9 mouse cellular contexts compared by ENCODE assay signal in the genomic region with DNA sequence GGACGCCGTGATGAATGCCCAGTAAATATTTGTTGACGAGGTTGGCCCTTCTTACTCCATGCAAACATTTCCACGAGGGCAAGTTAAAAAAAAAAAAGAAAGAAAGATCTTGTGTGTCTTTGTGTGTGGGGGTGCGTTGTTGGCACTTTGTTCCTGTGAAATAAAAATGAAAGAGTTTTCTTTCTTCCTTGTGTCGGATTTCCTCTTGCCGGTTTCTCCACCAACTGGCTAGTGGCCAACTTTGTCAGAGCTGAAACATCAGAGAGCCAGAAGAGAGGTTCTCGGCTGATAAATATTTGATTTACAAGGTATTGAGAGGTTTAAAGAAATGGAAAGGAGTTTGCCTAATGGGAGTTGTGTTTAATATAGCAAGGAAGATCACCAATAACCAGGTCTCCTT.
DNase-seq lines count a peak whose midpoint lies in the region; ATAC-seq lines count a peak whose summit lies in the region.
"Had no signal": no experiment of that assay in that cellular context is flagged by ENCODE, and none has a peak within 500 bp of the region (broad histone marks: within the 10 kb centered on the region; RNA-seq: fewer than 3 reads in every experiment).

No protein-coding gene starts in this region.

- no peaks in the 10 kb centered on the region for H3K27me3 ChIP-seq in forebrain, embryonic 14.5 days (replicated peaks; ENCODE audit: control insufficient read depth, insufficient read depth, low read length)
- H3K27me3 ChIP-seq in forebrain, embryonic 12.5 days = no peaks in the 10 kb centered on the region
- H3K27me3 ChIP-seq: CH12.LX had no signal

- H3K4me2 ChIP-seq in forebrain, embryonic 14.5 days (ENCODE audit: low read length) = no peak overlapping the region
- H3K4me2 ChIP-seq in forebrain, embryonic 12.5 days = no peak overlapping the region

- peak; percentile 63 for DNase-seq in forebrain, embryonic 14.5 days (ENCODE audit: low spot score)
- peak; percentile 56 for DNase-seq in urinary bladder, postnatal 14 days (ENCODE audit: low spot score)
- DNase-seq in urinary bladder, postnatal 10 days (ENCODE audit: low spot score) = no peak
- DNase-seq in left cerebral cortex, adult 11 months (ENCODE audit: low spot score) = peak; percentile 25
- DNase-seq in right cerebral cortex, postnatal 14 days = peak; percentile 47
- DNase-seq in neural tube, embryonic 10.5 days (ENCODE audit: extremely low spot score, low spot score) = no peak
- DNase-seq in natural killer cell, adult 2 months (ENCODE audit: low spot score in 2 of 2) = no peak

- H3K9ac ChIP-seq in forebrain, embryonic 14.5 days (ENCODE audit: low read length) = no peak overlapping the region
- no peak overlapping the region for H3K9ac ChIP-seq in forebrain, embryonic 12.5 days

- H3K36me3 ChIP-seq in forebrain, embryonic 14.5 days (ENCODE audit: control insufficient read depth, insufficient read depth, low read length) = no peaks in the 10 kb centered on the region
- H3K36me3 ChIP-seq in forebrain, embryonic 12.5 days (replicated peaks) = no peaks in the 10 kb centered on the region

- 49% methylated on average over 8 of the region's 8 CpGs for WGBS in forebrain, embryonic 14.5 days
- WGBS in forebrain, embryonic 12.5 days = 73% methylated on average over 8 of the region's 8 CpGs

- H3K4me3 ChIP-seq in forebrain, embryonic 14.5 days (ENCODE audit: low read depth, low read length) = no peak overlapping the region
- no peak overlapping the region for H3K4me3 ChIP-seq in forebrain, embryonic 12.5 days (replicated peaks)

- ATAC-seq in forebrain, embryonic 14.5 days = no peak
- ATAC-seq in forebrain, embryonic 12.5 days (ENCODE audit: low FRiP score) = no peak

- H3K9me3 ChIP-seq in forebrain, embryonic 14.5 days (replicated peaks; ENCODE audit: control insufficient read depth, low read length) = no peaks in the 10 kb centered on the region
- no peaks in the 10 kb centered on the region for H3K9me3 ChIP-seq in forebrain, embryonic 12.5 days

- peak overlapping the region; percentile 35; the same call in 1 of the 2 replicates for H3K27ac ChIP-seq in forebrain, embryonic 14.5 days (ENCODE audit: low read depth, low read length)
- no peak overlapping the region for H3K27ac ChIP-seq in forebrain, embryonic 12.5 days

- peaks cover 5% of the 10 kb centered on the region; the same call in 1 of the 2 replicates for H3K4me1 ChIP-seq in forebrain, embryonic 14.5 days (ENCODE audit: control insufficient read depth, insufficient read depth, low read length)
- H3K4me1 ChIP-seq in forebrain, embryonic 12.5 days = no peaks in the 10 kb centered on the region

Comparison
In these comparisons a context has a peak if more than half of its experiments do, and no peak if none do; other contexts are left out.
1. DNase-seq: peak in forebrain, embryonic 14.5 days (single experiment), urinary bladder, postnatal 14 days (single experiment), left cerebral cortex, adult 11 months (single experiment) and right cerebral cortex, postnatal 14 days (single experiment); none in urinary bladder, postnatal 10 days (single experiment), neural tube, embryonic 10.5 days (single experiment) and natural killer cell, adult 2 months (0 of 2).